Mouse (Mus musculus): ENCODE results near the gene Mau2.
"Not testable (repeated sequence)": the region's sequence is repeated elsewhere in the genome, so short reads cannot be mapped to it uniquely, and the experiment has no call there.

Mau2 gene

GRCm38 (mm10) chr8:69988936-69989335, 53.6 kb downstream of the Mau2 start:
- in situ Hi-C loops (cut with MboI; ENCODE audit: low pct_unique_long_range_greater_than_20kb in 1 of 2, low sequenced_read_pairs in 2 of 2, unreplicated experiment in 1 of 2): not testable (repeated sequence)

- in situ Hi-C loops (cut with MboI; ENCODE audit: low pct_unique_long_range_greater_than_20kb in 1 of 2, low sequenced_read_pairs in 2 of 2, unreplicated experiment in 1 of 2): no loop called here
Observed at GRCm38 (mm10) chr8:69987744-69988143, 54.8 kb downstream of the Mau2 start.

GRCm38 (mm10) chr8:69984876-69985553, 57.5 kb downstream of the Mau2 start:
- in situ Hi-C loops (cut with MboI; ENCODE audit: low pct_unique_long_range_greater_than_20kb in 1 of 2, low sequenced_read_pairs in 2 of 2, unreplicated experiment in 1 of 2): no loop called here

- in situ Hi-C loops (cut with MboI; ENCODE audit: low pct_unique_long_range_greater_than_20kb in 1 of 2, low sequenced_read_pairs in 2 of 2, unreplicated experiment in 1 of 2): no loop called here
Observed at GRCm38 (mm10) chr8:69978456-69978855, 64.1 kb downstream of the Mau2 start.

GRCm38 (mm10) chr8:69974806-69975205, 67.7 kb downstream of the Mau2 start:
- in situ Hi-C loops (cut with MboI; ENCODE audit: low pct_unique_long_range_greater_than_20kb in 1 of 2, low sequenced_read_pairs in 2 of 2, unreplicated experiment in 1 of 2): no loop called here

GRCm38 (mm10) chr8:69974194-69974614, 68.3 kb downstream of the Mau2 start:
- in situ Hi-C loops (cut with MboI; ENCODE audit: low pct_unique_long_range_greater_than_20kb in 1 of 2, low sequenced_read_pairs in 2 of 2, unreplicated experiment in 1 of 2): no loop called here

- in situ Hi-C loops (cut with MboI; ENCODE audit: low pct_unique_long_range_greater_than_20kb in 1 of 2, low sequenced_read_pairs in 2 of 2, unreplicated experiment in 1 of 2): no loop called here
Observed at GRCm38 (mm10) chr8:69973442-69974161, 68.9 kb downstream of the Mau2 start.

- in situ Hi-C loops (cut with MboI; ENCODE audit: low pct_unique_long_range_greater_than_20kb in 1 of 2, low sequenced_read_pairs in 2 of 2, unreplicated experiment in 1 of 2): no loop called here
Observed at GRCm38 (mm10) chr8:69973063-69973441, 69.5 kb downstream of the Mau2 start.

GRCm38 (mm10) chr8:69970880-69971279, 71.7 kb downstream of the Mau2 start:
- in situ Hi-C loops (cut with MboI; ENCODE audit: low pct_unique_long_range_greater_than_20kb in 1 of 2, low sequenced_read_pairs in 2 of 2, unreplicated experiment in 1 of 2): no loop called here

- in situ Hi-C loops (cut with MboI; ENCODE audit: low pct_unique_long_range_greater_than_20kb in 1 of 2, low sequenced_read_pairs in 2 of 2, unreplicated experiment in 1 of 2): no loop called here
Observed at GRCm38 (mm10) chr8:69967291-69967933, 75.1 kb downstream of the Mau2 start.

Data from mouse embryonic stem cell (cell line).